Mouse (Mus musculus): ENCODE results near the gene H3f3b. TPM values are rescaled to one million over a fixed set of nuclear protein-coding genes. Genes with fewer than 3 reads are reported as not detected.

H3f3b gene
- 102 and 188 TPM in 2 replicates for polyA plus RNA-seq (2012; rRNA removed; ENCODE audit: low replicate concordance)

DNA sequence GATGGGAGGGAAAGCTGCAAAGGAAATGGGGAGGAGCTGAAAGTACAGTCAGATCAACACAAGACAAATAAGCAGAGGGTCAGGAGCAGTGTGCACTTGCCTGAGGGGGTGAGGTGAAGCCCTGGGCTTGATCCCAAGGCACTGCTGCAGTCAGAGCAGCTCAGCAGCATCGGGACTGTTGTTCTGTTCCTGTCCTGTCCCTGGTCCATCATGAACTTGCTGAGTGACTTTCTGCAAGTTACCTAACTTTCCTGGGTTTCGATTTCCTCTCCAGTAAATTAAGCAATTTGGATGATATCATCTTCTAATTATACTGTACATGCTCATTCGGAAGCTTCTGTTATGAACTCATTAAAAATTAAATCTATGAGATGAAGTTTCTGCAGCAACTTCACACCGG is at the start of gene H3f3b:
TSS of gene H3f3b (minus strand) at position 207 of the 400 bp plus-strand sequence.

DNA sequence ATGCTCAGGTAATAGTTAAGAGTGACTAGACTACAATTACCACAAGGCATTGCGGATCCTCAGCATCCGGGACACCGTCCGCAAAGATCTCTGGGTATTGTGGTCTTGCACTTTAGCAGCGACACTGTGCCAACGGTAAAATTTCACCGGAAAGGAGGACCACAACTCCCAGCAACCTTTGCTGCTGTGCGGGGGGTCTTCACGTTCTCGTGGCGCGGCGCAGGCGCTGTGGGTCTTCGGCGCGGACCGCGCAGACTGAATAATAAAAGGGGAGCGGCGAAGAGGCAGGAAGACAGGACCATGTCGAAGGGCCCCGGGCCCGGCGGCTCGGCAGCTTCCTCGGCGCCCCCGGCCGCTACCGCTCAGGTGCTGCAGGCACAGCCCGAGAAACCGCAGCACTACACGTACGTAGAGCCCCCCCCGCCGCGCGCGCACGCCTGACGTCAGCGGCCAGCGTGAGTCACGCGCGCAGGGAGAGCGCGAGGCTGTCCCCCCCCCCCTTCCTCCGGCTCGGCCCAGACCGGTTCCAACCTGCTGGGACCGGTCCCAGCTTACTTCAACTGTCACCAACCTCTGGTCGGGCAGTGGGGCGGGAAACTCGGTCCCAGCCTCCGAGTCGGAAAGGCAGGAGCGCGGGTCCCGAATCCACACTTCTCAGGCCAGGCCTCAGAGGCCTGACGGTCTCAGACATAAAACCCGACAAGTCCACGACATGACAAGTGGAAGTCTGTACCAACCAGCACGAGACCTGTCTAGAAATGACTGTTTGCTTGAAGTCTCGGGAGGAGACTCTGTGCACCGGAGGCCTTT is 2.5 kb upstream of the H3f3b start, which contains the start of gene Unk:
TSS of gene Unk (plus strand) at position 235 of the 810 bp plus-strand sequence.

DNA sequence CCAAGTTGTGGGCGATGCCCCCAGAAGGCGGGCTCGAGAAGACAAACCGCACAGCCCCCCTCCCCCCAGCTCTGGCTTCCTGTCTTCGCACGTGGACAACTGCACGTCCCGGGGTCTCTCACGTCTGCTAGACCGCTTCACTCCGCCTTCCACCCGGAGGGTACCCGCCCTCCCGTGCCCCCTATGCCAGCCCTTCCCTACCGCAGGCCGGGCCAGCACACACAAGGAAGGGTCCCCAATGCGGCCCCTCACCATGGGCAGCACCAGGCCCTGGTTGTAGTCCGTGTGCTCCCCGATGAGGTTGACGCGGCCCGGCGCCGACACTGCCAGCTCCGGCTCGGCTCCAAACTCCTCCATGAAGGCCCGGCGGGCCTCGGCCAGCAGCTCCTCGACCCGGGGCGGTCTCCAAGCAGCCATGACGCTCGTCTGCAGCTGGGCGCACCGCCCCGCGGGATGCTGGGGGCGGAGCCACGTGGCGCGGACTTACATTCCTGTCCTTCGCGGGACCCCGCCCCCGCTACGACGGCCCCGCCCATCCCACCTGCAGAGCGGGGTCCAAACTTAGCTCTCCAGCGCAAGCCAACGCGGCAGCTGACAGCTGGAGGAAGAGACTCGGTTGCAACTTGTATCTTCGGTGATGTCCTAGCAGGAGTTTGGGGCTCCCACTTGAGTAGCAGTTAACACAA is 15.4 kb downstream of the H3f3b start, which contains the start of gene Galk1:
TSS of gene Galk1 (minus strand) at position 458 of the 686 bp plus-strand sequence.

DNA sequence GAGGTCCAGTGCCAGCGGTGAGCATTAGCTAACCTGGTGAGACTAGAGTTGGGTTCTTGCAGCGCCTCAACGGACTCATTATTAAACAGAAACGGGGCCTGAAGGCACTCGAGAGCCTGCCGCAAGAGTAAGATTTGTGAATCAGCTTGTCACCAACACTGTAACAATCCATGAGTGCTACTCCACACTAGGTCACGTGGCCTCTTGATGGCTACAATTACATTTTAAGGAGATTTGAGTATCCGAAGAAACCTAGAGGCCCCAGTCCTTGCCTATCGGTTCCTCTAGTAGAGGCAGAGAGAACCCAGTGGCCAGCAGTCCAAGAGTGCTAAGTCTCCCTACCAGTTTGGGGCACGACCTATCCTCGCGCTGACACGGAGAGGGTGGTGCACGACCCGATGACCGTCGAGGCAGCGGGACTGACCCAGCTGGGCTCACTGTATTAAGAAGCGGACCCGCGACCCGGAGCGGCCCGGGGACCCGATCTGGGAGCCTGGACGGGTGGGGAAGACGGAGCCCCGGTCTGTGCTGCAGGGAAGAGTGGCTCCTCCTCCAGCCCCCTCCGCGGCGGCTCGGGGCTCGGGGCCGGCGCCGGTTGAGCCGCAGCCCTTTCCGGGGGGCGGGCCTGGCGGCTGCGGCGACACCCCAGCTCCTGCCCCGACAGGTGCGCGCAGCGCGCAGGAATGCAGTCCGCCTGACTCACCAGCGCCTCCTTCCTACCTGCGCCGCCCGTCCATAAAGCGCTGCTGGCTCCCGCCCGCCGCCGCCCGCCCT is 53.3 kb downstream of the H3f3b start, which contains the start of gene Itgb4:
TSS of gene Itgb4 (plus strand) at position 401 of the 774 bp plus-strand sequence.

Other genes with a start within 250 kb of the H3f3b start
- gene Caskin2, start 214.3 kb downstream of the H3f3b start, polyA plus RNA-seq (2012; rRNA removed; ENCODE audit: low replicate concordance), result 34.2 and 44.3 TPM in 2 replicates
- 20.2 and 34.5 TPM in 2 replicates for gene Tsen54, start 213.2 kb downstream of the H3f3b start, polyA plus RNA-seq (2012; rRNA removed; ENCODE audit: low replicate concordance)
- 24.4 and 36.6 TPM in 2 replicates for gene Llgl2, start 203.9 kb downstream of the H3f3b start, polyA plus RNA-seq (2012; rRNA removed; ENCODE audit: low replicate concordance)
- gene Myo15b, start 169.6 kb downstream of the H3f3b start, polyA plus RNA-seq (2012; rRNA removed; ENCODE audit: low replicate concordance), result 0.14 and 0.32 TPM in 2 replicates
- gene Smim5, start 128.0 kb downstream of the H3f3b start, polyA plus RNA-seq (2012; rRNA removed; ENCODE audit: low replicate concordance), result 3.0 and 3.3 TPM in 2 replicates
- not detected in 2 replicates for gene Smim6, start 115.9 kb downstream of the H3f3b start, polyA plus RNA-seq (2012; rRNA removed; ENCODE audit: low replicate concordance)
- gene Sap30bp, start 94.7 kb downstream of the H3f3b start, polyA plus RNA-seq (2012; rRNA removed; ENCODE audit: low replicate concordance), result 24.7 and 26.8 TPM in 2 replicates
- gene Recql5, start 94.5 kb downstream of the H3f3b start, polyA plus RNA-seq (2012; rRNA removed; ENCODE audit: low replicate concordance), result 23.9 TPM in 2 replicates
- 16.0 and 21.4 TPM in 2 replicates for gene Itgb4, start 53.3 kb downstream of the H3f3b start, polyA plus RNA-seq (2012; rRNA removed; ENCODE audit: low replicate concordance)
- gene Galk1, start 15.2 kb downstream of the H3f3b start, polyA plus RNA-seq (2012; rRNA removed; ENCODE audit: low replicate concordance), result 28.6 and 54.6 TPM in 2 replicates
- gene Unk, start 2.4 kb upstream of the H3f3b start, polyA plus RNA-seq (2012; rRNA removed; ENCODE audit: low replicate concordance), result 37.4 and 48.0 TPM in 2 replicates
- 14.4 and 37.9 TPM in 2 replicates for gene Unc13d, start 50.0 kb upstream of the H3f3b start, polyA plus RNA-seq (2012; rRNA removed; ENCODE audit: low replicate concordance)
- gene Wbp2, start 59.0 kb upstream of the H3f3b start, polyA plus RNA-seq (2012; rRNA removed; ENCODE audit: low replicate concordance), result 291 and 325 TPM in 2 replicates
- 42.5 and 95.6 TPM in 2 replicates for gene Trim47, start 99.2 kb upstream of the H3f3b start, polyA plus RNA-seq (2012; rRNA removed; ENCODE audit: low replicate concordance)
- 20.6 and 27.9 TPM in 2 replicates for gene Trim65, start 103.2 kb upstream of the H3f3b start, polyA plus RNA-seq (2012; rRNA removed; ENCODE audit: low replicate concordance)
- gene Mrpl38, start 110.9 kb upstream of the H3f3b start, polyA plus RNA-seq (2012; rRNA removed; ENCODE audit: low replicate concordance), result 44.1 and 64.5 TPM in 2 replicates
- 22.1 and 23.9 TPM in 2 replicates for gene Fbf1, start 140.2 kb upstream of the H3f3b start, polyA plus RNA-seq (2012; rRNA removed; ENCODE audit: low replicate concordance)
- gene Ten1, start 170.9 kb upstream of the H3f3b start, polyA plus RNA-seq (2012; rRNA removed; ENCODE audit: low replicate concordance), result 22.2 and 23.8 TPM in 2 replicates
- 109 and 191 TPM in 2 replicates for gene Acox1, start 171.1 kb upstream of the H3f3b start, polyA plus RNA-seq (2012; rRNA removed; ENCODE audit: low replicate concordance)
- gene Evpl, start 210.1 kb upstream of the H3f3b start, polyA plus RNA-seq (2012; rRNA removed; ENCODE audit: low replicate concordance), result 2.1 and 2.3 TPM in 2 replicates
- 30.3 and 47.4 TPM in 2 replicates for gene Srp68, start 246.3 kb upstream of the H3f3b start, polyA plus RNA-seq (2012; rRNA removed; ENCODE audit: low replicate concordance)